Mouse (Mus musculus): ENCODE measurements around the gene Fsd2. TPM values are rescaled to one million over a fixed set of nuclear protein-coding genes. Genes with fewer than 3 reads are reported as not detected.
A peak's percentile ranks its signal among the peaks of the same experiment; 100 is the strongest.

The Fsd2 gene
- total and polyA plus RNA-seq, 3 experiments: 0.03 TPM; not detected in 2

DNA sequence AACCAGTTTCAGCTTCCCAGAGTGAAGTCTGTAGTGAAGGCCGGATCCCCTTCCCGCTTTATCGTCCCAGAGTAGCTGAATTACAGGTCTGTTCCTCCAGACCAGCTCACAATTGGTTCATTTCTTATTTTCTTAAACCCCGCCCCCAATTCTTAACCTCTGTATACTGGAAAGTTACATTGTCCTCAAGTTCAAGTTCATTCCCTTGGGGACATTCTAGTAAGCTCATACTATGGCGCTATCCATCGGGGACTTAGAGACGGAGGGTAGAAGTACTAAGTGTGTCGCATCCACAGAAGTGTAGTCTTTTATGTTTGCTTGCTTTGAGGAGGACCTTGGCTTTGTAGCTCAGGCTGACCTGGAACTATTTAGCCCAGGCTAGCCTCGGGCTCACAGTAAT, 7.1 kb upstream of the Fsd2 start:
- Histone ChIP-seq H3K4me3 (ENCODE audit: control insufficient read depth in 1 of 2, insufficient read depth in 1 of 2, low read depth in 2 of 2, low read length in 2 of 2) (peak overlapping the region; percentile 12 to 46; a peak in 3 of 4 replicates), H3K27me3 (ENCODE audit: control insufficient read depth in 1 of 2, insufficient read depth in 2 of 2, low read length in 2 of 2) (no peaks in the 10 kb centered on the region), H3K9me3 (replicated peaks; ENCODE audit: insufficient read depth, low read length) (no peaks in the 10 kb centered on the region), H3K36me3 (ENCODE audit: control insufficient read depth in 1 of 2, insufficient read depth in 2 of 2, low read length in 2 of 2) (peaks cover 10 to 12% of the 10 kb centered on the region in 2 experiments), H3K9ac (ENCODE audit: control insufficient read depth, low read depth, low read length, poor library complexity, severe bottlenecking) (peak overlapping the region; percentile 20; the same call in 1 of the 2 replicates), H3K4me1 (ENCODE audit: control insufficient read depth in 1 of 2, insufficient read depth in 2 of 2, low read length in 2 of 2) (peaks cover 8 to 17% of the 10 kb centered on the region in 2 experiments), H3K27ac (ENCODE audit: control insufficient read depth, low read depth, low read length) (peak overlapping the region; percentile 81), H3K79me2 (ENCODE audit: control insufficient read depth, insufficient read depth, low read length, poor library complexity) (peaks cover 28% of the 10 kb centered on the region)
- DNase-seq (ENCODE audit: low read depth, low spot score): no peak
- TF ChIP-seq POLR2A (IDR thresholded peaks at IDR 0.05; ENCODE audit: control insufficient read depth in 1 of 2, insufficient read depth in 1 of 2, low read depth in 1 of 2, low read length in 2 of 2, poor library complexity in 1 of 2) (no peak), ZKSCAN1 (IDR thresholded peaks at IDR 0.05; ENCODE audit: low read depth, low read length) (no peak), MAX (IDR thresholded peaks at IDR 0.05; ENCODE audit: low read length) (no peak), ETS1 (IDR thresholded peaks at IDR 0.05; ENCODE audit: low read depth, low read length) (no peak)

DNA sequence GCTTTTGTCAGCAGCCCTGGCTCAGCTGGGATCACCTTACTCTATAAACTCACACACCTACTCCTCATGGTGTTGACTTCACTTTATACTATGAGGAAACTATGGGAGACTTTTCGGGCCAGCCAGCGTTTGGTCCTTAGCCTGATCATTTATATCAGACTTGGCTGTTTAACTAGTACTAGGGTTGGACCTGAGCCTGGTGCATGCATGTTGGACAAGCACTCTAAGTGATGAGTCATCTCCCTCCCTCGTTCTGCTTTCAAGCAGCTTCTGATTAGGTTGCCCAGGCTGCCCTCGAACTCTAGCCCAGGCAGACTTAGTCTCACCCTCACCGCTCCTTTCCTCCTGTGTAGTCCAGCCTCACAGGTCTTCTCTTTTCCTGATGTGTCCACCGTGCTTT, 6.7 kb upstream of the Fsd2 start:
- Histone ChIP-seq H3K9me3 (replicated peaks; ENCODE audit: insufficient read depth, low read length) (no peaks in the 10 kb centered on the region), H3K27me3 (ENCODE audit: control insufficient read depth in 1 of 2, insufficient read depth in 2 of 2, low read length in 2 of 2) (no peaks in the 10 kb centered on the region), H3K4me1 (ENCODE audit: control insufficient read depth in 1 of 2, insufficient read depth in 2 of 2, low read length in 2 of 2) (peaks cover 8 to 17% of the 10 kb centered on the region in 2 experiments), H3K9ac (ENCODE audit: control insufficient read depth, low read depth, low read length, poor library complexity, severe bottlenecking) (peak overlapping the region; percentile 40; the same call in 1 of the 2 replicates), H3K79me2 (ENCODE audit: control insufficient read depth, insufficient read depth, low read length, poor library complexity) (peaks cover 28% of the 10 kb centered on the region), H3K4me3 (ENCODE audit: control insufficient read depth in 1 of 2, insufficient read depth in 1 of 2, low read depth in 2 of 2, low read length in 2 of 2) (peak overlapping the region; percentile 30 to 100), H3K36me3 (ENCODE audit: control insufficient read depth in 1 of 2, insufficient read depth in 2 of 2, low read length in 2 of 2) (peaks cover 9 to 10% of the 10 kb centered on the region in 2 experiments), H3K27ac (ENCODE audit: control insufficient read depth, low read depth, low read length) (peak overlapping the region; percentile 81)
- peak; percentile 90 for DNase-seq (ENCODE audit: low read depth, low spot score)
- TF ChIP-seq RAD21 (IDR thresholded peaks at IDR 0.05; ENCODE audit: low read depth, low read length): no peak
- no peak for TF ChIP-seq MAZ (IDR thresholded peaks at IDR 0.05; ENCODE audit: low read depth, low read length)
- no peak for TF ChIP-seq POLR2AphosphoS2 (IDR thresholded peaks at IDR 0.05; ENCODE audit: low read length)
- TF ChIP-seq POLR2A (IDR thresholded peaks at IDR 0.05; ENCODE audit: control insufficient read depth in 1 of 2, insufficient read depth in 1 of 2, low read depth in 1 of 2, low read length in 2 of 2, poor library complexity in 1 of 2): no peak; a peak in 1 of 4 replicates
- TF ChIP-seq BHLHE40 (IDR thresholded peaks at IDR 0.05; ENCODE audit: borderline replicate concordance, low read depth, low read length): no peak
- no peak for TF ChIP-seq ELF1 (IDR thresholded peaks at IDR 0.05; ENCODE audit: low read depth, low read length)
- TF ChIP-seq ETS1 (IDR thresholded peaks at IDR 0.05; ENCODE audit: low read depth, low read length): peak; percentile 50
- peak; percentile 88 for TF ChIP-seq JUND (IDR thresholded peaks at IDR 0.05; ENCODE audit: low read depth, low read length)
- TF ChIP-seq ZKSCAN1 (IDR thresholded peaks at IDR 0.05; ENCODE audit: low read depth, low read length): no peak
- peak; percentile 58 for TF ChIP-seq MYC (IDR thresholded peaks at IDR 0.05; ENCODE audit: low read depth, low read length)
- no peak for TF ChIP-seq SMC3 (IDR thresholded peaks at IDR 0.05; ENCODE audit: low read depth, low read length)
- TF ChIP-seq POLR2AphosphoS5 (IDR thresholded peaks at IDR 0.05; ENCODE audit: borderline replicate concordance, low read depth, low read length): no peak
- no peak for TF ChIP-seq NELFE (IDR thresholded peaks at IDR 0.05; ENCODE audit: low read depth, low read length)
- no peak for TF ChIP-seq GATA1 (IDR thresholded peaks at IDR 0.05; ENCODE audit: low read depth, low read length)
- peak; percentile 47; the same call in 1 of the 2 replicates for TF ChIP-seq MXI1 (IDR thresholded peaks at IDR 0.05; ENCODE audit: low read depth, low read length)
- no peak for TF ChIP-seq TBP (IDR thresholded peaks at IDR 0.05; ENCODE audit: low read depth, low read length)
- TF ChIP-seq ZC3H11A (IDR thresholded peaks at IDR 0.05; ENCODE audit: low read depth, low read length): no peak
- no peak for TF ChIP-seq NRF1 (IDR thresholded peaks at IDR 0.05; ENCODE audit: insufficient read depth, low read depth, low read length, poor library complexity, severe bottlenecking)
- TF ChIP-seq CHD2 (IDR thresholded peaks at IDR 0.05; ENCODE audit: low read length): no peak
- no peak for TF ChIP-seq CTCF (IDR thresholded peaks at IDR 0.05 in 2 of 3, conservative IDR thresholded peaks at IDR 0.05 in 1 of 3; ENCODE audit: control insufficient read depth in 1 of 3, insufficient read depth in 1 of 3, low read depth in 2 of 3, low read length in 3 of 3, poor library complexity in 1 of 3, severe bottlenecking in 1 of 3)
- no peak for TF ChIP-seq MYB (IDR thresholded peaks at IDR 0.05; ENCODE audit: low read depth, low read length)
- no peak; the same call in 1 of the 2 replicates for TF ChIP-seq HCFC1 (IDR thresholded peaks at IDR 0.05; ENCODE audit: low read depth, low read length)
- TF ChIP-seq MAX (IDR thresholded peaks at IDR 0.05; ENCODE audit: low read length): peak; percentile 49
- TF ChIP-seq EP300 (IDR thresholded peaks at IDR 0.05; ENCODE audit: low read depth in 1 of 2, low read length in 2 of 2): peak; percentile 30 to 56; a peak in 2 of 4 replicates
- TF ChIP-seq CHD1 (IDR thresholded peaks at IDR 0.05; ENCODE audit: low read depth, low read length): no peak
- no peak; the same call in 1 of the 2 replicates for TF ChIP-seq TAL1 (IDR thresholded peaks at IDR 0.05; ENCODE audit: low read length)
- peak; percentile 18; the same call in 1 of the 2 replicates for TF ChIP-seq SIN3A (IDR thresholded peaks at IDR 0.05; ENCODE audit: low read length)
- no peak for TF ChIP-seq KAT2A (conservative IDR thresholded peaks at IDR 0.05; ENCODE audit: low read depth, low read length)

All from MEL (cell line).